ENCODE assay signal across 8 mouse cellular contexts in genomic region chr13:23516822-23517602, GRCm38 (mm10). TPM values are rescaled to one million over a fixed set of nuclear protein-coding genes. Genes with fewer than 3 reads are reported as not detected.
A peak's percentile ranks its signal among the peaks of the same experiment; 100 is the strongest.
DNase-seq lines count a peak whose midpoint lies in the region; ATAC-seq and TF ChIP-seq lines count a peak whose summit lies in the region.

No protein-coding gene starts in this region.

- no peaks in the 10 kb centered on the region for H3K36me3 ChIP-seq in limb, embryonic 10.5 days
- H3K36me3 ChIP-seq in midbrain, embryonic 11.5 days (ENCODE audit: control insufficient read depth, insufficient read depth, low read length) = no peaks in the 10 kb centered on the region
- no peaks in the 10 kb centered on the region for H3K36me3 ChIP-seq in spleen, adult 2 months (ENCODE audit: control insufficient read depth, insufficient read depth, low read length)

- no peaks in the 10 kb centered on the region for H3K9me3 ChIP-seq in limb, embryonic 10.5 days (replicated peaks)
- H3K9me3 ChIP-seq in midbrain, embryonic 11.5 days (ENCODE audit: control insufficient read depth, low read length) = no peaks in the 10 kb centered on the region

- no peak for TF ChIP-seq POLR2A in spleen, adult 2 months (IDR thresholded peaks at IDR 0.05; ENCODE audit: low read depth, low read length)

- ATAC-seq in midbrain, embryonic 11.5 days (ENCODE audit: low FRiP score) = peak; percentile 68

- WGBS in limb, embryonic 10.5 days = under 1% methylated on average over 19 of the region's 19 CpGs
- under 1% methylated on average over 19 of the region's 19 CpGs for WGBS in midbrain, embryonic 11.5 days
- WGBS in spleen, adult 2 months = under 1% methylated on average over 19 of the region's 19 CpGs

- DNase-seq in adrenal gland, adult (ENCODE audit: inconsistent age in 2 of 2, low spot score in 1 of 2) = peak; percentile 75 to 97
- DNase-seq in adrenal gland, postnatal 4 days (ENCODE audit: low spot score in 2 of 2) = no peak
- DNase-seq in cerebellum, postnatal 25 days = peak; percentile 82 to 86
- DNase-seq in gastrocnemius, postnatal 10 days = peak; percentile 75
- DNase-seq in hindlimb bud, embryonic 11.5 days (ENCODE audit: extremely low spot score, low read depth, low spot score) = peak; percentile 83
- DNase-seq in limb, embryonic 10.5 days (ENCODE audit: low spot score) = no peak
- peak; percentile 99 for DNase-seq in midbrain, embryonic 11.5 days (ENCODE audit: low spot score, missing footprints)
- peak; percentile 64 to 65 for DNase-seq in spleen, adult 2 months (ENCODE audit: low read depth in 1 of 2, low spot score in 2 of 2)

- no peaks in the 10 kb centered on the region for H3K27me3 ChIP-seq in limb, embryonic 10.5 days (ENCODE audit: low read depth, poor library complexity, severe bottlenecking)
- no peaks in the 10 kb centered on the region for H3K27me3 ChIP-seq in midbrain, embryonic 11.5 days (ENCODE audit: control insufficient read depth, insufficient read depth, low read length)
- no peaks in the 10 kb centered on the region for H3K27me3 ChIP-seq in spleen, adult 2 months (ENCODE audit: control insufficient read depth, insufficient read depth, low read length)

- no peak overlapping the region for H3K9ac ChIP-seq in midbrain, embryonic 11.5 days (ENCODE audit: low read length)

- TF ChIP-seq CTCF in spleen, adult 2 months (IDR thresholded peaks at IDR 0.05; ENCODE audit: extremely low read depth, insufficient read depth, insufficient read length, insufficient replicate concordance) = no peak

- H3K27ac ChIP-seq in limb, embryonic 10.5 days = peak overlapping the region; percentile 72
- no peak overlapping the region for H3K27ac ChIP-seq in midbrain, embryonic 11.5 days (ENCODE audit: low read depth, low read length)
- H3K27ac ChIP-seq in spleen, adult 2 months (ENCODE audit: insufficient read depth, low read length) = no peak overlapping the region

- H3K4me3 ChIP-seq in limb, embryonic 10.5 days = peak overlapping the region; percentile 51
- H3K4me3 ChIP-seq in midbrain, embryonic 11.5 days (ENCODE audit: low read depth, low read length) = peak overlapping the region; percentile 45
- peak overlapping the region; percentile 66 for H3K4me3 ChIP-seq in spleen, adult 2 months (ENCODE audit: extremely low read depth, insufficient read depth, insufficient read length)

- peaks cover 5% of the 10 kb centered on the region for H3K4me1 ChIP-seq in limb, embryonic 10.5 days
- H3K4me1 ChIP-seq in midbrain, embryonic 11.5 days (ENCODE audit: control insufficient read depth, insufficient read depth, low read length) = no peaks in the 10 kb centered on the region
- no peaks in the 10 kb centered on the region for H3K4me1 ChIP-seq in spleen, adult 2 months (ENCODE audit: control insufficient read depth, insufficient read depth, insufficient read length)

- peak overlapping the region; percentile 74 for H3K4me2 ChIP-seq in midbrain, embryonic 11.5 days

RNA-seq across cellular contexts. Expression of gene Hist1h4h, which starts 13.8 kb away (rescaled TPM):
- total RNA-seq in adrenal gland, postnatal 4 days (2021) = 1,000 to 10,000 TPM; 1,239 to 1,302 TPM
- total RNA-seq in gastrocnemius, postnatal 10 days (2021) = 100 to 1,000 TPM; 473 to 507 TPM
- polyA plus RNA-seq in limb, embryonic 10.5 days (2016; fragmentation: Nextera tagmentation; extraction: Ambion mirVana) = 2.4 and 4.5 TPM in 2 replicates
- polyA plus RNA-seq in midbrain, embryonic 11.5 days (2014; fragmentation: Nextera tagmentation; extraction: Ambion mirVana) = 3.3 and 3.6 TPM in 2 replicates
- 26.5 and 53.6 TPM in 2 replicates for polyA plus RNA-seq in spleen, adult 2 months (2012; rRNA removed)

RNA-seq across cellular contexts. Expression of gene Hist1h2af, which starts 16.7 kb away (rescaled TPM):
- 100 to 1,000 TPM; 512 to 538 TPM for total RNA-seq in adrenal gland, postnatal 4 days (2021)
- 100 to 1,000 TPM; 189 to 190 TPM for total RNA-seq in gastrocnemius, postnatal 10 days (2021)
- polyA plus RNA-seq in limb, embryonic 10.5 days (2016; fragmentation: Nextera tagmentation; extraction: Ambion mirVana) = 8.0 and 11.7 TPM in 2 replicates
- polyA plus RNA-seq in midbrain, embryonic 11.5 days (2014; fragmentation: Nextera tagmentation; extraction: Ambion mirVana) = 6.4 and 9.1 TPM in 2 replicates
- 733 and 772 TPM in 2 replicates for polyA plus RNA-seq in spleen, adult 2 months (2012; rRNA removed)

RNA-seq across cellular contexts. Expression of gene Hist1h3g, which starts 18.2 kb away (rescaled TPM):
- total RNA-seq in adrenal gland, postnatal 4 days (2021) = 100 to 1,000 TPM; 144 to 196 TPM
- 10 to 100 TPM; 58.4 to 59.9 TPM for total RNA-seq in gastrocnemius, postnatal 10 days (2021)
- polyA plus RNA-seq in limb, embryonic 10.5 days (2016; fragmentation: Nextera tagmentation; extraction: Ambion mirVana) = 4.7 and 5.3 TPM in 2 replicates
- 4.0 and 4.8 TPM in 2 replicates for polyA plus RNA-seq in midbrain, embryonic 11.5 days (2014; fragmentation: Nextera tagmentation; extraction: Ambion mirVana)
- 34.4 and 52.1 TPM in 2 replicates for polyA plus RNA-seq in spleen, adult 2 months (2012; rRNA removed)

RNA-seq across cellular contexts. Expression of gene Hist1h2bh, which starts 26.2 kb away (rescaled TPM):
- total RNA-seq in adrenal gland, postnatal 4 days (2021) = 10 to 100 TPM; 29.4 to 38.7 TPM
- total RNA-seq in gastrocnemius, postnatal 10 days (2021) = 10 to 100 TPM; 11.8 to 13.3 TPM
- polyA plus RNA-seq in limb, embryonic 10.5 days (2016; fragmentation: Nextera tagmentation; extraction: Ambion mirVana) = 0.56 and 0.69 TPM in 2 replicates
- 0.44 and 0.87 TPM in 2 replicates for polyA plus RNA-seq in midbrain, embryonic 11.5 days (2014; fragmentation: Nextera tagmentation; extraction: Ambion mirVana)
- polyA plus RNA-seq in spleen, adult 2 months (2012; rRNA removed) = 4.9 and 8.4 TPM in 2 replicates

RNA-seq across cellular contexts. Expression of gene Hist1h3f, which starts 26.8 kb away (rescaled TPM):
- total RNA-seq in adrenal gland, postnatal 4 days (2021) = 100 to 1,000 TPM; 150 to 177 TPM
- total RNA-seq in gastrocnemius, postnatal 10 days (2021) = 10 to 100 TPM; 53.8 to 66.7 TPM
- 1.3 and 1.4 TPM in 2 replicates for polyA plus RNA-seq in limb, embryonic 10.5 days (2016; fragmentation: Nextera tagmentation; extraction: Ambion mirVana)
- 1.2 and 1.3 TPM in 2 replicates for polyA plus RNA-seq in midbrain, embryonic 11.5 days (2014; fragmentation: Nextera tagmentation; extraction: Ambion mirVana)
- polyA plus RNA-seq in spleen, adult 2 months (2012; rRNA removed) = 10.2 and 16.1 TPM in 2 replicates

Comparison
In these comparisons a context has a peak if more than half of its experiments do, and no peak if none do; other contexts are left out.
1. DNase-seq: peak in adrenal gland, adult (2 of 2), cerebellum, postnatal 25 days (2 of 2), gastrocnemius, postnatal 10 days (single experiment), hindlimb bud, embryonic 11.5 days (single experiment), midbrain, embryonic 11.5 days (single experiment) and spleen, adult 2 months (2 of 2); none in adrenal gland, postnatal 4 days (0 of 2) and limb, embryonic 10.5 days (single experiment).
2. RNA of gene Hist1h2af, which starts 16.7 kb away (polyA plus RNA-seq): 733 to 772 TPM in spleen, adult 2 months; 8.0 to 11.7 TPM in limb, embryonic 10.5 days and 6.4 to 9.1 TPM in midbrain, embryonic 11.5 days; every median in the first group is over 10 times any median in the second.
3. Peak in every context shown above with its lines, with median percentiles within 50 percentile points of each other: H3K4me3 ChIP-seq.